Mouse (Mus musculus) testis, adult 2 months (tissue): ENCODE measurements at regions not wholly inside any gene's neighbourhood (a gene's known extent, or its start where the extent isn't known, plus 50 kb on each side); places are given as distances from the start of the nearest gene placed in this dataset.

Experiments used
- CTCF ChIP-seq: fragments of 200-500 bp; IDR thresholded peaks from 2 replicates; pipeline ENCODE4 v1.5.1; 2012; ENCODE audit warnings: low read depth, mild to moderate bottlenecking, inconsistent platforms, low read length, moderate library complexity; ENCODE audit not compliant: control insufficient read depth, insufficient read depth, insufficient replicate concordance
- POLR2A ChIP-seq: fragments of 200-500 bp; IDR thresholded peaks from 2 replicates; pipeline ENCODE4 v1.6.1; 2012; ENCODE audit warnings: low read depth, mild to moderate bottlenecking, inconsistent platforms, low read length, moderate library complexity; ENCODE audit not compliant: control insufficient read depth

DNA sequence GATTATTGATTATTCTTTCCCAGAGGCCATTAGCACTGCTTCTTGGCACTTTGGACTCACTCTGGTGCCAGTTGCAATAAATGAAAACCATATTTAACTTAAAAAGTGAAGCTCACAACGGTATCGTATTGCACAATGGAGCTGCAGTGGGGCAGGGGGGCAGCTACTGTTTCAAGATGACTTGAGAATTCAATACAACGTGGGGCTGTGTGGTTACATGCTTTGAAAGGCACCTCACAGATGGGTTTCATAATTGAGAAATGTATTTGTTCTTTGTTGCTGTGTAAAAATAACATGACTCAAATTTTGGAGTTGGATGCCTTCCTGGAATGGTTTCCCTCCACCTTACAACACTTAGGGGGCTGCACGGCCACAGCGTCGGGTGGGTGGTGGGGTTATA, 62.9 kb upstream of the Olig2 start:
- TF ChIP-seq CTCF (no peak), POLR2A (no peak)
